Mouse (Mus musculus) midbrain, embryonic 10.5 days (tissue): ENCODE results near the gene Tph1. TPM values are rescaled to one million over a fixed set of nuclear protein-coding genes. Genes with fewer than 3 reads are reported as not detected.

Source experiments
- DNase-seq: peaks from one replicate; pipeline ENCODE4 v3.0.0-alpha.2; 2017; ENCODE audit warnings: low spot score
- H3K27ac ChIP-seq: fragments of 300-500 bp; sonication (generic); replicated peaks from 2 replicates; pipeline ENCODE4 v1.5.1; 2016; ENCODE audit warnings: mild to moderate bottlenecking
- H3K27me3 ChIP-seq: fragments of 300-500 bp; sonication (generic); 2 replicates; pipeline ENCODE4 v1.6.1; 2016; ENCODE audit warnings: low read depth, mild to moderate bottlenecking; ENCODE audit not compliant: poor library complexity, severe bottlenecking
- H3K36me3 ChIP-seq: fragments of 300-500 bp; sonication (generic); 2 replicates; pipeline ENCODE4 v1.6.1; 2016; ENCODE audit warnings: mild to moderate bottlenecking, moderate library complexity
- H3K4me1 ChIP-seq: fragments of 300-500 bp; sonication (generic); 2 replicates; pipeline ENCODE4 v1.6.1; 2016
- H3K4me3 ChIP-seq: fragments of 300-500 bp; sonication (generic); 2 replicates; pipeline ENCODE4 v1.5.1; 2016; ENCODE audit warnings: mild to moderate bottlenecking, moderate library complexity
- H3K9me3 ChIP-seq: fragments of 300-500 bp; sonication (generic); replicated peaks from 2 replicates; pipeline ENCODE4 v1.6.1; 2016; ENCODE audit warnings: mild to moderate bottlenecking
- WGBS: fragments of 180-500 bp; shearing (Covaris S2); methylation state at CpG from one replicate; pipeline ENCODE4 v1.1.7; 2016; 5-methylcytosine and 5-hydroxymethylcytosine counted together
- polyA plus RNA-seq: library from polyadenylated mRNA; unstranded; fragments of >200 nt; fragmentation: Nextera tagmentation; extraction: Ambion mirVana; gene quantifications from 2 replicates; pipeline ENCODE4 v1.2.1, GENCODE M21; 2016

Gene Tph1
- polyA plus RNA-seq, 1 experiment from 2014 or later, result 0.79 TPM

GRCm38 (mm10) chr7:46639692-46640031, 32.7 kb downstream of the Tph1 start, which contains the start of gene Sergef:
Gene Sergef (minus strand): TSS chr7:46639807.
- H3K4me3 ChIP-seq, result peak within 1 kb of the TSS; percentile 82
- peak; percentile 91 for DNase-seq
- WGBS, result under 1% methylated on average over 30 of the region's 30 CpGs
- peaks cover 22% of the 10 kb centered on the region for H3K27me3 ChIP-seq
- peak within 1 kb of the TSS; percentile 89 for H3K27ac ChIP-seq
- 0 out of 2 replicates have a peak, but pooled peaks cover 1% of the 10 kb centered on the region for H3K36me3 ChIP-seq
- H3K4me1 ChIP-seq, result peaks cover 25% of the 10 kb centered on the region
- no peaks in the 10 kb centered on the region for H3K9me3 ChIP-seq

DNA sequence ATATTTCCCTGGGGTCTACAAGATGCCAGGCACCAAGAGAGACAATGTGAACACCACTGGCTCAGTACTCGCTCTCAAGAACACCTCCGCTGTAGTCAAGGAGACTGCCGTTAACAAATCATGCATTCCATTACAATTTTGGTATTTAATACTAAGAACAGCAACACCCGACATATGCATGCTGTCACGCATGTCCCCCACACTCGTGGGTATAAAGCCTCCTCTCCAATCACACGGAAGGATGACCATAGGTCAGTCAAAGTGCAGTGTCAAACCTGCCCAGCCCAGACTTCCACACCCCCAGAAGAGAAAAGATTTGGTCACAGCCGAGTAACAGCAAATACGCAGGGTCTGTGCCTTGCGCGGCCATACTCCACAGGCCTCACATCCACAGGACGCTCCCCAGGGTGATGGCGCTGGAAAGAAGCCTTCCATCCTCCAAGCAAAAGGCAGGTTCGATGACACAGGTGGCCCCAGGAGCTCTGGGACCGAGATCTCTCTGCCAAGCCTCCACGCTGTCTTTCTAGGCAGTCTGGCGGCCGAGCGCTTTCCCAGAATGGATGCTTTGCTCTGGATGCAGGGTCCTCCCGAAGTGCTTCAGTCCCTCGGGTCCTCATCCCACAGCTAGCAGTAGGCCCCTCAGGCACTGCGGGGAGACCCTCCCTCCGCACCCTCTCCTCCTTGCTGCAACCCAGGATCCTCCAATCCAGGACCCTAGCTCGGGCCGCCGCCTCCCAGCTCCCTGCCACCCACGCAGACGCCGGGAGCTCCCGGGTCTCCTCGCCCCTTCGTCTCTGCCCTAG, 33.2 kb downstream of the Tph1 start:
- 12% methylated on average over 32 of the region's 32 CpGs for WGBS
- 0 out of 2 replicates have a peak, but pooled peaks cover 5% of the 10 kb centered on the region for H3K36me3 ChIP-seq
- DNase-seq, result no peak

GRCm38 (mm10) chr7:46628375-46628975, 43.9 kb downstream of the Tph1 start:
- DNase-seq, result no peak
- Histone ChIP-seq H3K27ac (no peak overlapping the region), H3K9me3 (no peaks in the 10 kb centered on the region), H3K4me3 (no peak overlapping the region), H3K4me1 (peaks cover 2% of the 10 kb centered on the region; the same call in 1 of the 2 replicates), H3K27me3 (no peaks in the 10 kb centered on the region), H3K36me3 (peaks cover 39% of the 10 kb centered on the region)
- 67% methylated on average over 8 of the region's 8 CpGs for WGBS

More for the DNA sequence above, 33.2 kb downstream of the Tph1 start:
- Histone ChIP-seq H3K4me1 (peaks cover 25% of the 10 kb centered on the region), H3K27ac (peak overlapping the region; percentile 89), H3K9me3 (no peaks in the 10 kb centered on the region), H3K4me3 (peak overlapping the region; percentile 82), H3K27me3 (peaks cover 22% of the 10 kb centered on the region)

DNA sequence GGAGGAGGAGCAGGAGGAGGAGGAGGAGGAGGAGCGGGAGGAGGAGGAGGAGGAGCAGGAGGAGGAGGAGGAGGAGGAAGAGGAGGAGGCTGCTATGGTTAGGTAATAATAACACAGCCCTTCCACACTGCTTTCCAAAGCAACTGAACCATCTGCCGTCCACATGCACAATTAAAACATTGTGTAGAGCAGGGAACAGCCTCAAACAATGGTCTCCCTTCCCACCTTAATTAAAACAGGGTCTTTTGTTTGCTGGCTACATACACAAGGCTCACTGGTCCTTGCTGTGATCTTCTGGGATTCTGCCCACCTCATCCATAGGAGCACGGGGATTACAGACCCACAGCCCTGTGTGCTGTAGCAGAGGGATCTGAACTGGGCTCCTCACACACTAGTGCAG, 48.4 kb downstream of the Tph1 start:
- Histone ChIP-seq H3K4me1 (peaks cover under 1% of the 10 kb centered on the region; the same call in 1 of the 2 replicates), H3K36me3 (peaks cover 35% of the 10 kb centered on the region), H3K27ac (peak overlapping the region; percentile 52; the same call in 1 of the 2 replicates), H3K4me3 (no peak overlapping the region), H3K9me3 (no peaks in the 10 kb centered on the region), H3K27me3 (no peaks in the 10 kb centered on the region)
- no peak for DNase-seq
- 52% methylated on average over 2 of the region's 3 CpGs for WGBS

- no peak for DNase-seq
- peaks cover 45% of the 10 kb centered on the region for H3K36me3 ChIP-seq
- H3K9me3 ChIP-seq, result no peaks in the 10 kb centered on the region
- no peak overlapping the region for H3K4me3 ChIP-seq
- no peaks in the 10 kb centered on the region for H3K4me1 ChIP-seq
- H3K27ac ChIP-seq, result no peak overlapping the region
- WGBS, result 93% methylated on average over 23 of the region's 23 CpGs
- H3K27me3 ChIP-seq, result no peaks in the 10 kb centered on the region
Measured at GRCm38 (mm10) chr7:46618416-46619110, 53.8 kb downstream of the Tph1 start.

DNA sequence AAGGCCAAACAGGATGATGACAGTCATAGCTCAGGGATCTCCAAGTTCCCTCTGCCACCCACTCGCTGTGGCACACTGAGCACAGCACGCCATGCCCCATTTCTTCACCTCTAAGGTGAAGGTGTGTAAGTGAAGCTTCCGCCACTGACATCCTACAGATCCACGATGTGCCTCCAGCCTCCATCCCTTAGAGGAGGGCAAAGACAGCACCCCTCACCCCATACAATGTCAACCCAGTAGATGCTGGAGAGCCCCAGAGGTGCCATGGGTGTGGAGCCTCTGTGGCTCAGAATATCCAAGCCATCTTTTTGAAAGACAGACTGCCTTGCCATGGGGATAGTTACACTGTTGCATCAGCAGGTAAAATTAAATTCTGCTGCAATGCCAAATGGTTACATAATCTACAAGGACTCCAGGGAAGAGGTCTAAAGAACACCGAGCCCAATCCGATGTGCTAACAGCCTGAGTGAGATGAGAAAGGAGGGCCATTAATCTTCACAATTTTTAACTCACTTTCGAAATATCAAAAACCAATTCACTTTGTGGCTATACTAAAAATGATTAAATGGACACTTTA, 55.8 kb downstream of the Tph1 start:
- Histone ChIP-seq H3K27me3 (no peaks in the 10 kb centered on the region), H3K9me3 (no peaks in the 10 kb centered on the region), H3K4me1 (no peaks in the 10 kb centered on the region), H3K36me3 (peaks cover 58% of the 10 kb centered on the region), H3K27ac (no peak overlapping the region), H3K4me3 (no peak overlapping the region)
- no peak for DNase-seq
- 93% methylated on average over 7 of the region's 7 CpGs for WGBS

GRCm38 (mm10) chr7:46615256-46615977, 56.9 kb downstream of the Tph1 start:
- no peak for DNase-seq
- 82% methylated on average over 5 of the region's 5 CpGs for WGBS
- Histone ChIP-seq H3K36me3 (peaks cover 47% of the 10 kb centered on the region), H3K27me3 (no peaks in the 10 kb centered on the region), H3K27ac (no peak overlapping the region), H3K9me3 (no peaks in the 10 kb centered on the region), H3K4me1 (no peaks in the 10 kb centered on the region), H3K4me3 (no peak overlapping the region)

GRCm38 (mm10) chr7:46614263-46614662, 58.1 kb downstream of the Tph1 start:
- no peaks in the 10 kb centered on the region for H3K4me1 ChIP-seq
- no peaks in the 10 kb centered on the region for H3K9me3 ChIP-seq
- 95% methylated on average over 12 of the region's 12 CpGs for WGBS
- H3K27me3 ChIP-seq, result no peaks in the 10 kb centered on the region
- peaks cover 36% of the 10 kb centered on the region for H3K36me3 ChIP-seq
- no peak overlapping the region for H3K4me3 ChIP-seq
- DNase-seq, result no peak
- no peak overlapping the region for H3K27ac ChIP-seq

DNA sequence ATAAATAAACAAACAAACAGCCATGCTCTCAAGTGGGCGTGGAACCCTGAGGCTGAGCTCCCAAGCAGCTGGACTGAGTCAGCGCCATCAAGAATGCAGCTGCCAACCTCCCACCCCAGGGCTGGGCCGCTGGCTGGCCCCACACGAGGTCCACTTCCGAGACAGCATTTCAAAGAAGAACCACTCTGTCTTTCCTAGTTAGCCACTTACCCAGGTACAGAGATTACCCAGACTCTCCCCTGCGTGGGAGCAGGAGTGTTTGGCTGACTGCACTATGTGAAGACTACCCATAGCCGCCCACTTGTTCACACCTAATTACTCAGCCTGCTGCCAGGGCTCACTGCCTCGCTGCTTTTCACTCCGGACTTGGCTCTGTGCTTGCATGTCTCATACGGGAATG, 59.2 kb downstream of the Tph1 start:
- 90% methylated on average over 10 of the region's 10 CpGs for WGBS
- H3K9me3 ChIP-seq, result no peaks in the 10 kb centered on the region
- no peak overlapping the region for H3K4me3 ChIP-seq
- H3K4me1 ChIP-seq, result no peaks in the 10 kb centered on the region
- H3K27me3 ChIP-seq, result no peaks in the 10 kb centered on the region
- DNase-seq, result no peak
- H3K36me3 ChIP-seq, result peaks cover 27% of the 10 kb centered on the region
- no peak overlapping the region for H3K27ac ChIP-seq

- H3K27ac ChIP-seq, result no peak overlapping the region
- H3K4me1 ChIP-seq, result no peaks in the 10 kb centered on the region
- no peak for DNase-seq
- no peaks in the 10 kb centered on the region for H3K27me3 ChIP-seq
- peaks cover 27% of the 10 kb centered on the region for H3K36me3 ChIP-seq
- H3K9me3 ChIP-seq, result no peaks in the 10 kb centered on the region
- no peak overlapping the region for H3K4me3 ChIP-seq
- WGBS, result 85% methylated on average over 6 of the region's 6 CpGs
Measured at GRCm38 (mm10) chr7:46612421-46612937, 59.9 kb downstream of the Tph1 start.

DNA sequence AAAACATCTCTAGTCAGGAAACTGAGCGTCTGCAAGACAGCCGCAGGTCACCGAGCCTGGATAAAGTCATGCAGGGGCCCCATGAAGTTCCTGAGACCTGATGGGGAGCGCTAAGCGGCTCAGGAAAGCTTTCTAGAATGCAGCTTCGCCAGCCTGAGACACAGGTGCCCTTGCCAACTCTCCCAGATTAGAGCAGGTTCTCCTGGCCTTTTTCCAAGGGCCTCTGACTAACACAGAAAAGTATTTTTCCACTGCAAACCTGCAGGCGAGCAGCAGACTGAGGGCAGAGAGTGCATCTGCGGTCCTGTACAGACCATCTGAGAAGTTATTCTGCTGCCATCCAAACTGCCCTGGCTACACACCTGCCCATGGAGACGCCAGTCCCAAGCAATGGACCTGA, 60.4 kb downstream of the Tph1 start:
- WGBS, result 91% methylated on average over 9 of the region's 9 CpGs
- H3K9me3 ChIP-seq, result no peaks in the 10 kb centered on the region
- no peak overlapping the region for H3K27ac ChIP-seq
- no peaks in the 10 kb centered on the region for H3K27me3 ChIP-seq
- H3K36me3 ChIP-seq, result peaks cover 27% of the 10 kb centered on the region
- no peak for DNase-seq
- no peak overlapping the region for H3K4me3 ChIP-seq
- no peaks in the 10 kb centered on the region for H3K4me1 ChIP-seq

DNA sequence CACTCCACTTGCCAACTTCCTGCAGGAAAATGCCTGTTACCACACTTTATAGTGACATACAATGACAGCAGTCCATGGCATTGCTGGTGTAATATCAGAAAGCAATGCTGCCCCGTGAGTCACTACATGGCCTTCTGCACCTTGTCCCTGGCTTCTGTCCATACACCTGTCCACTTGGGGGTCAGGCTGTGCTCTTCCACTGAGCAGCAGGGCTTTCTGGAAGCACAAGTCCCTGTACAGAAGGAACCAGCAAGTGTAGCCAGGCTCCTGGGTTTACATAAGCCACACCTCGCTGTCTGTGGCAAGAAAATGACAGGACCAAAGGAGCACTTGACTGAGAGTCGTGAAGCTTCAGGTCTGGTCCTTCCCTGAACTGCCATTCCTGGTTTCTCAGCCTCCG, 63.0 kb downstream of the Tph1 start:
- H3K4me1 ChIP-seq, result 0 out of 2 replicates have a peak, but pooled peaks cover 3% of the 10 kb centered on the region
- H3K27ac ChIP-seq, result no peak overlapping the region
- WGBS, result 88% methylated on average over 4 of the region's 4 CpGs
- DNase-seq, result no peak
- H3K9me3 ChIP-seq, result no peaks in the 10 kb centered on the region
- H3K27me3 ChIP-seq, result no peaks in the 10 kb centered on the region
- no peak overlapping the region for H3K4me3 ChIP-seq
- H3K36me3 ChIP-seq, result peaks cover 21% of the 10 kb centered on the region
